Mouse (Mus musculus) embryonic facial prominence, embryonic 11.5 days (tissue): Measurements from ENCODE around the gene Pom121l2. TPM values are rescaled to one million over a fixed set of nuclear protein-coding genes. Genes with fewer than 3 reads are reported as not detected.
"Not testable (repeated sequence)": the region's sequence is repeated elsewhere in the genome, so short reads cannot be mapped to it uniquely, and the experiment has no call there.

Experiments used
- ATAC-seq: fragments of 200-750 bp; cut with Nextera tagmentation; replicated peaks from 2 replicates; pipeline ENCODE4 v1.8.0; 2017; ENCODE audit warnings: low read depth; ENCODE audit not compliant: insufficient number of reproducible peaks, low FRiP score, low TSS enrichment
- DNase-seq: peaks from one replicate; pipeline ENCODE4 v3.0.0-alpha.2; 2015; ENCODE audit warnings: low spot score
- H3K27ac ChIP-seq: fragments of 300-500 bp; sonication (generic); replicated peaks from 2 replicates; pipeline ENCODE4 v1.5.1; 2014; ENCODE audit warnings: mild to moderate bottlenecking, low read depth, low read length, control low read depth
- H3K27me3 ChIP-seq: fragments of 300-500 bp; sonication (generic); 2 replicates; pipeline ENCODE4 v1.6.1; 2014; ENCODE audit warnings: mild to moderate bottlenecking, low read length, moderate library complexity, mixed read lengths; ENCODE audit not compliant: control insufficient read depth, insufficient read depth
- H3K36me3 ChIP-seq: fragments of 300-500 bp; sonication (generic); replicated peaks from 2 replicates; pipeline ENCODE4 v1.6.1; 2014; ENCODE audit warnings: low read depth, mild to moderate bottlenecking, low read length, moderate library complexity, mixed read lengths; ENCODE audit not compliant: control insufficient read depth, insufficient read depth
- H3K4me1 ChIP-seq: fragments of 300-500 bp; sonication (generic); 2 replicates; pipeline ENCODE4 v1.6.1; 2014; ENCODE audit warnings: low read length, mixed read lengths; ENCODE audit not compliant: control insufficient read depth, insufficient read depth
- H3K4me2 ChIP-seq: fragments of 300-500 bp; sonication (generic); 2 replicates; pipeline ENCODE4 v1.6.1; 2014; ENCODE audit warnings: low read depth, mild to moderate bottlenecking, control low read depth, low read length, moderate library complexity
- H3K4me3 ChIP-seq: fragments of 300-500 bp; sonication (generic); 2 replicates; pipeline ENCODE4 v1.5.1; 2014; ENCODE audit warnings: low read depth, low read length, control low read depth
- H3K9ac ChIP-seq: fragments of 300-500 bp; sonication (generic); replicated peaks from 2 replicates; pipeline ENCODE4 v1.6.1; 2014; ENCODE audit warnings: mild to moderate bottlenecking, control low read depth, low read length
- H3K9me3 ChIP-seq: fragments of 300-500 bp; sonication (generic); replicated peaks from 2 replicates; pipeline ENCODE4 v1.6.1; 2016; ENCODE audit warnings: mild to moderate bottlenecking, low read length, inconsistent platforms, mixed read lengths; ENCODE audit not compliant: control insufficient read depth
- WGBS: fragments of 180-500 bp; shearing (Covaris S2); extraction: QIAGEN DNeasy Blood & Tissue Kit; methylation state at CpG from one replicate; pipeline ENCODE4 v1.1.7; 2014; 5-methylcytosine and 5-hydroxymethylcytosine counted together
- polyA plus RNA-seq: library from polyadenylated mRNA; unstranded; fragments of >200 nt; fragmentation: Nextera tagmentation; extraction: Ambion mirVana; gene quantifications from 2 replicates; pipeline ENCODE4 v1.2.1, GENCODE M21; 2014

Pom121l2 gene
- polyA plus RNA-seq, 1 experiment from 2014 or later, result not detected

DNA sequence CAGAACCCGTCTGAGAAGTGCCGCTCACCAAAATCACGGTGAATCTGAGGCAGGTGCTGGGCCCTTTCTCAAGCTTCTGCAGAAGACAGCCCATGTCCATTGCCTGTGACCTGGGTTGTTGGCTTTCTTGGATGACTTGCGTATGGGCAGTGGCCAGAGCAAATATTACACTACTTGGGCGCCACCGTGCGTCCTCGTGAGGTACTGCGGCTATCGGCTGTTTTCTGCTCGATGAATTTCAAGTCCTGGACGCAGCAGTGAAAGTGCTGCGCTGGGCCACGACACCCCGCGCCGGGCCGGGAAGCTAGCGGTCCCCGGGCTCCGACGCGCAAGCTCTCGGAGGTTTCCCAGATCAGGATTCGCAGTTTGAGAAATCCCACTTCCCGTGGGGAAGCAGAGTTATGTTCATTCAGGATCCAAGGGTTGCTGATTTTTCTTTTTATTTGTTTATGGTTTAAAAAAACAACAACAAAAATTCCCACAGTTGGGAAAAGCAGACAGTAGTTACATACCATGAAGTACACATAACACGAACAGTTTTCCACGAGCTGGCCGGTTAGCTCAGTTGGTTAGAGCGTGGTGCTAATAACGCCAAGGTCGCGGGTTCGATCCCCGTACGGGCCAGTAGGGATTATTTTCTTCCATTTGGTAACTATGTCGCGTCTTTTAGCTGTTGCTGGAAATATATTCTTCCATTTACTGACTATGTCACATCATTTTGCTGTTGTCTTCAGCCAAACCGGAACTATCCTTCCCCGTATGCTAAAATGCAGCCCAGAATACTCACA lies 47.9 kb downstream of the Pom121l2 start:
- ATAC-seq (peak; percentile 68), DNase-seq (peak; percentile 95)
- peak overlapping the region; percentile 44 for H3K4me2 ChIP-seq
- no peaks in the 10 kb centered on the region for H3K9me3 ChIP-seq
- H3K9ac ChIP-seq, result peak overlapping the region; percentile 49
- H3K4me1 ChIP-seq, result no peaks in the 10 kb centered on the region
- peak overlapping the region; percentile 42 for H3K4me3 ChIP-seq
- no peaks in the 10 kb centered on the region for H3K27me3 ChIP-seq
- H3K36me3 ChIP-seq, result no peaks in the 10 kb centered on the region
- under 1% methylated on average over 40 of the region's 40 CpGs for WGBS
- no peak overlapping the region; the same call in 1 of the 2 replicates for H3K27ac ChIP-seq

DNA sequence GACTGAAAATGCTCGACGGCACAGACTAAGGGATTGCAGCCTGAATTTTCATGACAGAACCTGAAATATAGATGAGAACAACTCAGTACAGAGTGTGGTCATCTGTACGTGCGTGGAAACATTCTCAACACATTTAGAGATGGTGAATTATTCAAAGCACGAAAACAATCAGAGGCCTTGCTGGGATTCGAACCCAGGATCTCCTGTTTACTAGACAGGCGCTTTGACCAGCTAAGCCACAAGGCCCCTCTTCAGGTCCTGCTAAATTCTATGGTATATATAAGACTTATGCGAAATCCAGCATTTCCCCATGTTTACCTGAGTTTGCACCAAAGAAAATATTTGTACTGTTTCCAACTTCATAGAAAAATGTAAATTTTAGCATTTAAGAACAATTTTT lies 48.9 kb downstream of the Pom121l2 start:
- DNase-seq (no peak), ATAC-seq (no peak)
- 24% methylated on average over 8 of the region's 8 CpGs for WGBS
- H3K9ac ChIP-seq, result no peak overlapping the region
- H3K4me2 ChIP-seq, result no peak overlapping the region
- no peak overlapping the region for H3K4me3 ChIP-seq
- no peaks in the 10 kb centered on the region for H3K9me3 ChIP-seq
- no peaks in the 10 kb centered on the region for H3K4me1 ChIP-seq
- H3K27me3 ChIP-seq, result no peaks in the 10 kb centered on the region
- no peak overlapping the region for H3K27ac ChIP-seq
- H3K36me3 ChIP-seq, result no peaks in the 10 kb centered on the region

DNA sequence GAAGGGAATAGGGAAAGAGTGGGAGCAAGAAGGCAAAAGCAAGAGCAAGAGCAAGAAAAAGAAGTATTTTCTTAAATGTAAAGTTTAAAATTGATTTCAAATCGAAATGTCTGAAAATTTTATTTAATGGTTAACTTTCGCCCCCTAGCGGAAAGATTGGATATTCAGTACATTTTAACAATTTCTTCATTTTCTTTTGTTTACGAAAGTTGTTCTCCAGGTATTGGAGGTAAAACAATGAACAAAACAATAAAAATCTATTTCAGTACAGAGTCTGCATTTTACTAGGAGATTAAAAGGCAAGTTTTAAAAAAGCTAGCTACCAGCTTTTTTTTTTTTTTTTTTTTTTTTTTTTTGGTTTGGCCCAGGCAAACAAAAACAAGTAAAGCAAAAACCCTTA lies 49.5 kb downstream of the Pom121l2 start:
- DNase-seq (peak; percentile 77), ATAC-seq (no peak)
- Histone ChIP-seq H3K36me3 (no peaks in the 10 kb centered on the region), H3K4me3 (no peak overlapping the region), H3K4me2 (no peak overlapping the region), H3K27ac (no peak overlapping the region), H3K4me1 (no peaks in the 10 kb centered on the region), H3K9ac (no peak overlapping the region), H3K27me3 (no peaks in the 10 kb centered on the region), H3K9me3 (no peaks in the 10 kb centered on the region)
- WGBS, result 20% methylated on average over 4 of the region's 4 CpGs

DNA sequence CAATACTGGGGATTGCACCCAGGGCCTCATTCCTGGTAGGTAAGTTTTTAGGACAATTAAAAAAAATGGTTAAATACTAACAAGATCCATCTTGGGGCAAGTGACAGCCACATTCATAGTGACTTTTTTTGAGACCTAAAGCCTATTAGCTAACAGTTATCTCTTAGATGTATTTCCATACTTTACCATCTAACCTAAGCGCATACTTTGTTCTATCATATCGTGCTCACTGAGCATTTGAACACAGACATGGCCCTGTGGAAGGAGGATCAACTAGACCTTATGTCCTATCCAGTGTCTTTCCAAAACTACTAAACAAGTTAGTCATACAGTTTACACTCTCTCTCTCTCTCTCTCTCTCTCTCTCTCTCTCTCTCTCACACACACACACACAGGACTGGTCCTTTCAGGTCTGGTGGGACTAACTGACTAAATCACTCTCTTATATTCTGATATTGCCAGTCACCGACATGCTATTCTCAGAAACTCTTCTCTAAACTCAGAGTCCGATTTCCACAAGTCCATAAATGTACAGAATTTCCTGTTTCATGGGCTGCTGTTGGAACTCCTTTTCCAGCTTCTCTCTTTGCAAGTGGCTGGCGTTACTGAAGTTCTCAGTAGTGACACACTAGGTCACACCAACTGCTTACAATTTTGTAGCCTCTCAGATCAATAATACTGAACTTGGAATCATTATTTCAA lies 52.9 kb downstream of the Pom121l2 start:
- peak overlapping the region; percentile 77 for H3K9ac ChIP-seq
- H3K4me3 ChIP-seq, result peak overlapping the region; percentile 46
- H3K27me3 ChIP-seq, result no peaks in the 10 kb centered on the region
- H3K27ac ChIP-seq, result peak overlapping the region; percentile 89; the same call in 1 of the 2 replicates
- H3K9me3 ChIP-seq, result no peaks in the 10 kb centered on the region
- no peaks in the 10 kb centered on the region for H3K4me1 ChIP-seq
- H3K36me3 ChIP-seq, result no peaks in the 10 kb centered on the region
- peak overlapping the region; percentile 72 for H3K4me2 ChIP-seq
- DNase-seq (no peak), ATAC-seq (no peak)
- 52% methylated on average over 5 of the region's 5 CpGs for WGBS

GRCm38 (mm10) chr13:22034443-22035266 lies 53.7 kb downstream of the Pom121l2 start:
- Histone ChIP-seq H3K9me3 (no peaks in the 10 kb centered on the region), H3K27me3 (no peaks in the 10 kb centered on the region), H3K27ac (peak overlapping the region; percentile 89), H3K4me1 (no peaks in the 10 kb centered on the region), H3K36me3 (no peaks in the 10 kb centered on the region), H3K9ac (peak overlapping the region; percentile 77), H3K4me2 (peak overlapping the region; percentile 72), H3K4me3 (peak overlapping the region; percentile 46)
- WGBS, result 0% methylated on average over 12 of the region's 14 CpGs
- no peak for DNase-seq
- no peak for ATAC-seq

DNA sequence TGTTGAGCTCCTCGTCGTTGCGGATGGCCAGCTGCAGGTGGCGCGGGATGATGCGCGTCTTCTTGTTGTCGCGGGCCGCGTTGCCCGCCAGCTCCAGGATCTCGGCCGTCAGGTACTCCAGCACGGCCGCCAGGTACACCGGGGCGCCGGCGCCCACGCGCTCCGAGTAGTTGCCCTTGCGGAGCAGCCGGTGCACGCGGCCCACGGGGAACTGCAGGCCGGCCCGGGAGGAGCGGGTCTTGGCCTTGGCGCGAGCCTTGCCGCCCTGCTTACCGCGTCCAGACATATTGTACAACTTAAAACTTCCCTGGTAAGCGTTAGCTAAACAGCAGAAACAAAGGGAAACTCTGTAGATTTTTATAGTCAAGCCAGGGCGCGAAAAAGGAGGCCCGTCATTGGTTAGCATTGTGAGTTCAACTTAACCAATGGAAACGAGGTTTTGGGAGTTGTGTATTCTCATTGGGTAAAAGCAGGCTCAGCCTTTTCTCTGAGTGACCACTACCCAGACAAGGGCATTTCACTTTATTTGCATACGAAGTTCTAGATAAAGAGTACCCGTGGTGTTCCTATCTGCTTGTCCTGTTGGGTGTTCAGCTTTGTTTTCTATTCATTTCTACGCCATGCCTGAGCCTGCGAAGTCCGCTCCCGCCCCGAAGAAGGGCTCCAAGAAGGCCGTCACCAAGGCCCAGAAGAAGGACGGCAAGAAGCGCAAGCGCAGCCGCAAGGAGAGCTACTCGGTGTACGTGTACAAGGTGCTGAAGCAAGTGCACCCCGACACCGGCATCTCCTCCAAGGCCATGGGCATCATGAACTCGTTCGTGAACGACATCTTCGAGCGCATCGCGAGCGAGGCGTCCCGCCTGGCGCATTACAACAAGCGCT lies 54.5 kb downstream of the Pom121l2 start, which contains the start of the genes Hist1h2ah and Hist1h2bk:
Hist1h2ah (minus strand) TSS at position 302 of the 882 bp plus-strand sequence.
Hist1h2bk (plus strand) TSS at position 604 of the 882 bp plus-strand sequence.
- not testable (repeated sequence) for H3K36me3 ChIP-seq, H3K9me3 ChIP-seq, H3K4me1 ChIP-seq, H3K27me3 ChIP-seq
- H3K4me2 ChIP-seq, result peak within 1 kb of the TSS; percentile 72
- WGBS, result 0% methylated on average over 22 of the region's 69 CpGs
- peak; percentile 98 for ATAC-seq
- peak within 1 kb of the TSS; percentile 89 for H3K27ac ChIP-seq
- H3K4me3 ChIP-seq, result peak within 1 kb of the TSS; percentile 46
- peak; percentile 97 for DNase-seq
- peak within 1 kb of the TSS; percentile 77 for H3K9ac ChIP-seq
